Mouse (Mus musculus) kidney, embryonic 15.5 days (tissue): ENCODE measurements around the gene Tmem117. TPM values are rescaled to one million over a fixed set of nuclear protein-coding genes. Genes with fewer than 3 reads are reported as not detected.

Source experiments
- ATAC-seq: fragments of 200-750 bp; cut with Nextera tagmentation; replicated peaks from 2 replicates; pipeline ENCODE4 v1.8.0; 2017; ENCODE audit warnings: moderate TSS enrichment; ENCODE audit not compliant: low FRiP score
- H3K27ac ChIP-seq: fragments of 300-500 bp; sonication (generic); 2 replicates; pipeline ENCODE4 v1.5.1; 2015; ENCODE audit warnings: mild to moderate bottlenecking, inconsistent platforms
- H3K27me3 ChIP-seq: fragments of 300-500 bp; sonication (generic); 2 replicates; pipeline ENCODE4 v1.6.1; 2015; ENCODE audit warnings: inconsistent platforms
- H3K36me3 ChIP-seq: fragments of 300-500 bp; sonication (generic); 2 replicates; pipeline ENCODE4 v1.6.1; 2015; ENCODE audit warnings: inconsistent platforms
- H3K4me1 ChIP-seq: fragments of 300-500 bp; sonication (generic); 2 replicates; pipeline ENCODE4 v1.6.1; 2015; ENCODE audit warnings: inconsistent platforms
- H3K4me2 ChIP-seq: fragments of 300-500 bp; sonication (generic); 2 replicates; pipeline ENCODE4 v1.6.1; 2015; ENCODE audit warnings: moderate library complexity, mild to moderate bottlenecking, inconsistent platforms
- H3K4me3 ChIP-seq: fragments of 300-500 bp; sonication (generic); replicated peaks from 2 replicates; pipeline ENCODE4 v1.5.1; 2015; ENCODE audit warnings: mild to moderate bottlenecking, inconsistent platforms
- H3K9ac ChIP-seq: fragments of 300-500 bp; sonication (generic); 2 replicates; pipeline ENCODE4 v1.6.1; 2015; ENCODE audit warnings: mild to moderate bottlenecking, inconsistent platforms
- H3K9me3 ChIP-seq: fragments of 300-500 bp; sonication (generic); replicated peaks from 2 replicates; pipeline ENCODE4 v1.6.1; 2016; ENCODE audit warnings: inconsistent platforms
- WGBS: fragments of 180-500 bp; shearing (Covaris S2); methylation state at CpG from one replicate; pipeline ENCODE4 v1.1.7; 2015; ENCODE audit warnings: mixed read lengths; 5-methylcytosine and 5-hydroxymethylcytosine counted together
- polyA plus RNA-seq: library from polyadenylated mRNA; unstranded; fragments of >200 nt; fragmentation: Nextera tagmentation; extraction: Ambion mirVana; gene quantifications from 2 replicates; pipeline ENCODE4 v1.2.1, GENCODE M21; 2015

The Tmem117 gene
- polyA plus RNA-seq, 1 experiment from 2014 or later: 8.8 TPM

- ATAC-seq: no peak
- 87% methylated on average over 4 of the region's 4 CpGs for WGBS
These were observed 304.0 kb downstream of the Tmem117 start for GRCm38 (mm10) chr15:94933044-94933443.

GRCm38 (mm10) chr15:94933480-94933879 is 304.4 kb downstream of the Tmem117 start:
- no peaks in the 10 kb centered on the region for H3K27me3 ChIP-seq
- H3K4me3 ChIP-seq: no peak overlapping the region
- H3K9me3 ChIP-seq: no peaks in the 10 kb centered on the region
- ATAC-seq: no peak
- no peak overlapping the region for H3K27ac ChIP-seq
- H3K4me2 ChIP-seq: no peak overlapping the region
- 57% methylated on average over 3 of the region's 3 CpGs for WGBS
- H3K36me3 ChIP-seq: no peaks in the 10 kb centered on the region
- no peak overlapping the region for H3K9ac ChIP-seq
- no peaks in the 10 kb centered on the region for H3K4me1 ChIP-seq

More at GRCm38 (mm10) chr15:94933044-94933443, 304.0 kb downstream of the Tmem117 start:
- Histone ChIP-seq H3K4me3 (no peak overlapping the region), H3K27ac (no peak overlapping the region), H3K9ac (no peak overlapping the region), H3K4me1 (no peaks in the 10 kb centered on the region), H3K9me3 (no peaks in the 10 kb centered on the region), H3K4me2 (no peak overlapping the region), H3K36me3 (no peaks in the 10 kb centered on the region), H3K27me3 (no peaks in the 10 kb centered on the region)

- Histone ChIP-seq H3K27me3 (no peaks in the 10 kb centered on the region), H3K4me2 (no peak overlapping the region), H3K9ac (no peak overlapping the region), H3K27ac (no peak overlapping the region), H3K9me3 (no peaks in the 10 kb centered on the region), H3K36me3 (no peaks in the 10 kb centered on the region), H3K4me3 (no peak overlapping the region), H3K4me1 (no peaks in the 10 kb centered on the region)
- ATAC-seq: no peak
- 89% methylated on average over 3 of the region's 3 CpGs for WGBS
These were observed 312.9 kb downstream of the Tmem117 start for GRCm38 (mm10) chr15:94941954-94942353.

GRCm38 (mm10) chr15:94942465-94942864 is 313.4 kb downstream of the Tmem117 start:
- Histone ChIP-seq H3K9ac (no peak overlapping the region), H3K4me2 (no peak overlapping the region), H3K36me3 (no peaks in the 10 kb centered on the region), H3K27me3 (no peaks in the 10 kb centered on the region), H3K27ac (no peak overlapping the region), H3K4me1 (no peaks in the 10 kb centered on the region), H3K4me3 (no peak overlapping the region), H3K9me3 (no peaks in the 10 kb centered on the region)
- WGBS: 82% methylated on average over 1 of the region's 1 CpGs
- ATAC-seq: no peak

DNA sequence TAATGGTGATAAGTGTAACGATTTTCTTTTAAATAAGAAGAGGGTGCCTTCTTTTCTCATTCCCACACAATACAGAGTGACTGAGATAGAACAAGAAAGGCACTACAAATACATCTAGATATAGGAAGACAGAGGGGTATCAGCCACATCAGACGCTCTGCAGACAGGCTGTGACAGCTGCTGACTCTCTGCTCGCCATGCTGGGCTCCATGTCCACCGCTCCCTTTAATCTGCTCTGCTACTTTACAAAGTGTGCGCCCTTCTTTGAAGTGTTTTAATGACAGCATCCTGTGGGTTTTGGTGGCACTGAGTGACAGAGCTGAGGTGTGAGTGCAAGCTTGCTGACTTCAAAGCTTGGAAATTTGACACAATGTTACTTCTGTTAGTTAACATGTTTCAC is 314.9 kb downstream of the Tmem117 start:
- Histone ChIP-seq H3K36me3 (no peaks in the 10 kb centered on the region), H3K4me3 (no peak overlapping the region), H3K27ac (no peak overlapping the region), H3K4me1 (no peaks in the 10 kb centered on the region), H3K27me3 (no peaks in the 10 kb centered on the region), H3K4me2 (no peak overlapping the region), H3K9me3 (no peaks in the 10 kb centered on the region), H3K9ac (no peak overlapping the region)
- WGBS: 41% methylated on average over 5 of the region's 5 CpGs
- ATAC-seq: no peak

GRCm38 (mm10) chr15:94951382-94952048 is 322.5 kb downstream of the Tmem117 start:
- H3K4me3 ChIP-seq: no peak overlapping the region
- no peaks in the 10 kb centered on the region for H3K4me1 ChIP-seq
- H3K27me3 ChIP-seq: no peaks in the 10 kb centered on the region
- H3K9me3 ChIP-seq: no peaks in the 10 kb centered on the region
- H3K4me2 ChIP-seq: no peak overlapping the region
- 85% methylated on average over 7 of the region's 7 CpGs for WGBS
- H3K9ac ChIP-seq: no peak overlapping the region
- no peak for ATAC-seq
- no peak overlapping the region for H3K27ac ChIP-seq
- no peaks in the 10 kb centered on the region for H3K36me3 ChIP-seq

GRCm38 (mm10) chr15:94956697-94957096 is 327.7 kb downstream of the Tmem117 start:
- no peak for ATAC-seq
- Histone ChIP-seq H3K9ac (no peak overlapping the region), H3K9me3 (no peaks in the 10 kb centered on the region), H3K4me2 (no peak overlapping the region), H3K27me3 (no peaks in the 10 kb centered on the region), H3K4me1 (no peaks in the 10 kb centered on the region), H3K4me3 (no peak overlapping the region), H3K36me3 (no peaks in the 10 kb centered on the region), H3K27ac (no peak overlapping the region)
- WGBS: 84% methylated on average over 3 of the region's 3 CpGs

- no peaks in the 10 kb centered on the region for H3K36me3 ChIP-seq
- 82% methylated on average over 4 of the region's 4 CpGs for WGBS
- H3K9ac ChIP-seq: no peak overlapping the region
- H3K4me2 ChIP-seq: no peak overlapping the region
- H3K4me3 ChIP-seq: no peak overlapping the region
- no peak overlapping the region for H3K27ac ChIP-seq
- no peaks in the 10 kb centered on the region for H3K27me3 ChIP-seq
- H3K9me3 ChIP-seq: no peaks in the 10 kb centered on the region
- no peak for ATAC-seq
- H3K4me1 ChIP-seq: no peaks in the 10 kb centered on the region
These were observed 328.2 kb downstream of the Tmem117 start for GRCm38 (mm10) chr15:94957202-94957601.

GRCm38 (mm10) chr15:94967004-94967403 is 338.0 kb downstream of the Tmem117 start:
- Histone ChIP-seq H3K4me2 (no peak overlapping the region), H3K4me3 (no peak overlapping the region), H3K4me1 (no peaks in the 10 kb centered on the region), H3K9me3 (no peaks in the 10 kb centered on the region), H3K36me3 (no peaks in the 10 kb centered on the region), H3K27ac (no peak overlapping the region), H3K27me3 (no peaks in the 10 kb centered on the region), H3K9ac (no peak overlapping the region)
- WGBS: 86% methylated on average over 6 of the region's 6 CpGs
- ATAC-seq: no peak

DNA sequence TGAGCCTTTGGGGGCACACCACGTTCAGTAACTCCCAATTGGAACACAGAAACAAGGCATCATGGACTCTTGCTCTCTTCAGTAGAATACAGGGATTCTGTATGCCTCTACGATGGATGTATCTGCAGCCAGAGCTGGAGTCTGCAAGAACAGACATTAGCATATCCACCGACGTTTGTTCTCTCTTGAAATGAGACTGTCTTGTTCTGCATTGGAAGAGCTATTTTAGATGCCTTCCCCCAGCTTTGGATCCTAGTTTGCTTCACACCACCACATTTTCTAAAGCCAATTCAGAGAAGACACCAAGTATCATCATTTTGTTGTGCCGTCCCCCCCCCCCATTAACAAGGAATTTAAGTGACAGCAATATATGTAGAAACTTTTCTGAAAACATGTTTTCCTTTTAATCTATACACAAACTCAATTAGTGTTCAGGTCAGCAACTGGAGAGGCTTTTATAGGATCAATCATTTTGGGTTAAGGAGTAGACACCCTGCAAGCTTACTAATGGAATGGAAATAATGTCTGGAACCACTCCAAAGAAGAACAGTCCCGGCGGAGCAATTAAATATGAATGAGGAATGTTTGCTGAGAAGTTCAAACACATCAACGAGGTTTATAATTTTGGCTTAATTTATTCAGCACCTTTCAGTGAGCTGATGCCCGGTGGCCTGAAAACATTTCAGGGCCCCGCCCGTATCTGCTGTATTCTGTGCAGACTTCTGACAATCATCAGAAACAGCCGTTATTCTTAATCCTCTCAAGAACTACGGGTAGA is 339.6 kb downstream of the Tmem117 start:
- H3K9ac ChIP-seq: no peak overlapping the region
- no peaks in the 10 kb centered on the region for H3K9me3 ChIP-seq
- H3K4me2 ChIP-seq: no peak overlapping the region
- H3K4me3 ChIP-seq: no peak overlapping the region
- H3K27ac ChIP-seq: no peak overlapping the region
- ATAC-seq: no peak
- no peaks in the 10 kb centered on the region for H3K4me1 ChIP-seq
- WGBS: 82% methylated on average over 13 of the region's 13 CpGs
- no peaks in the 10 kb centered on the region for H3K27me3 ChIP-seq
- no peaks in the 10 kb centered on the region for H3K36me3 ChIP-seq

DNA sequence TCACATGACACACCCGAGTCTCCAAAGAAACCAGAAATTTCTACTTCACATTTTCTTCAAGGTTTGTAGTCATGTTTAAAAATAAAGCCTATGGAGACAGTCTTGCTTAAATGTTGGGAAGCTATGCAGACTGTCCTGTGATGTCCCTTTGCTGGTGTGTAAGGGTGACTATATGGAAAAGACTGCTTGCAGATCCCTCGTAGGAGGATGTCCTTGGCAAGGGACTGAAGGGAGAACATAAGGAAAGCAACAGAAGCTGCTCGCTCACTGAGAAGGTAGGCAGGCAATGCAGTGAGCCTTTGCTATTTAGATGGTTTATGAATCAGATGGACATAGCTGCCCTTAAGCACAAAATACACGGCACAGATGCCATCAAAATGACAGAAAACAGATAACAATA is 352.8 kb downstream of the Tmem117 start:
- no peak overlapping the region for H3K4me3 ChIP-seq
- no peak for ATAC-seq
- no peak overlapping the region for H3K9ac ChIP-seq
- WGBS: 83% methylated on average over 4 of the region's 4 CpGs
- no peaks in the 10 kb centered on the region for H3K36me3 ChIP-seq
- no peaks in the 10 kb centered on the region for H3K27me3 ChIP-seq
- H3K4me1 ChIP-seq: no peaks in the 10 kb centered on the region
- no peaks in the 10 kb centered on the region for H3K9me3 ChIP-seq
- H3K27ac ChIP-seq: no peak overlapping the region
- no peak overlapping the region for H3K4me2 ChIP-seq

DNA sequence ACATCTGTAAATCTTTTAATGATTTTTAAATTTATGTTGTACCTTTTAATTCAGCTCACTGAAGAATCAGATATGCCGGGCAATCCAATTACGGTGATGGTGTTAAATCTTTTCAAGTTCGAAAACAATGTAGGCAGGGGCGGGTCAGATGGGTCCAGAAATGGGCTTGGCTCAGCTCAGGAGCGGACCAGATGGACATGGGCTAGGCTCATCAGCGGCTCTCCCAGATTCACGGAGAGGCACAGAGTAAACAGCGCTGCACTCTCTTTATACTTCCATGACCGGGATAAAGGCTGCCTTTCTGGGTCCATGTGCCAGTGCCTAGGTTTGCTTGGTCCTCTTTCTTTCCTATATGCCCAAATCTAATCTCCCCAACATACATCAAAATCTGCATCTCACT is 366.3 kb downstream of the Tmem117 start:
- no peak overlapping the region for H3K4me3 ChIP-seq
- H3K36me3 ChIP-seq: no peaks in the 10 kb centered on the region
- H3K9me3 ChIP-seq: no peaks in the 10 kb centered on the region
- H3K4me1 ChIP-seq: no peaks in the 10 kb centered on the region
- no peak for ATAC-seq
- H3K9ac ChIP-seq: no peak overlapping the region
- H3K27ac ChIP-seq: no peak overlapping the region
- no peaks in the 10 kb centered on the region for H3K27me3 ChIP-seq
- no peak overlapping the region for H3K4me2 ChIP-seq
- 90% methylated on average over 9 of the region's 9 CpGs for WGBS
